Mouse (Mus musculus) heart, postnatal 0 days (tissue): ENCODE data around the gene Igdcc4.

Source experiments
- CTCF ChIP-seq: IDR thresholded peaks from 2 replicates; pipeline ENCODE4 v1.5.1; 2016; ENCODE audit warnings: antibody characterized with exemption, control low read depth, low read depth
- EP300 ChIP-seq: IDR thresholded peaks from 2 replicates; pipeline ENCODE4 v1.6.1; 2016; ENCODE audit warnings: antibody characterized with exemption, low read depth

DNA sequence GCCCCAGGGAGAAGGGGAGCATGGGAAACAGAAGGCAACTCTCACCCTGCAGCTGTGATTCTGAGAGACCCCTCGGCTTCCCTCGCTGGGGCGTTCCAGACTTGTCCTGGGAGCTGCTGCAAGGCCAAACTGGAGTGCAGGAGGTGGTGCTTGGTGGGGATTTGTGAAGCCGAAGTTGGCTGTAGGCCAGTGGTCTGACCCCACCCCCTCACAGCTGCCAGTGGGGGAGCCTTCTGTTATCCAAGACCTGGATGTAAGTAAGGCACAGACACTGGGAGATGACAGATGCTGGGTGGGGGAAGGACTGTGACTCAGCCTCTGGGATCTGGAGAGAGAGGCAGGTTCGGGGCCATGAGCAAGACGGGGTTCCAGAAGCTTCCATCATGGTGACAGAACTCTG lies 7.0 kb upstream of the Igdcc4 start:
- TF ChIP-seq CTCF (no peak), EP300 (no peak)
